Mouse (Mus musculus): ENCODE data around the gene Kdm8. TPM values are rescaled to one million over a fixed set of nuclear protein-coding genes. Genes with fewer than 3 reads are reported as not detected.

The Kdm8 gene
- polyA plus RNA-seq, 1 experiment: 3.1 TPM

- Histone ChIP-seq H3K4me3 (ENCODE audit: control insufficient read depth, low read depth, low read length) (no peak overlapping the region), H3K36me3 (ENCODE audit: control insufficient read depth, insufficient read depth, low read length) (no peaks in the 10 kb centered on the region), H3K27ac (ENCODE audit: control insufficient read depth, insufficient read depth, low read depth, low read length) (no peak overlapping the region), H3K4me1 (ENCODE audit: control insufficient read depth, insufficient read depth, low read length) (no peaks in the 10 kb centered on the region), H3K27me3 (ENCODE audit: control insufficient read depth, insufficient read depth, low read length) (no peaks in the 10 kb centered on the region)
- TF ChIP-seq CTCF (IDR thresholded peaks at IDR 0.05; ENCODE audit: control insufficient read depth, insufficient read depth, insufficient replicate concordance, low read depth, low read length) (no peak), POLR2A (IDR thresholded peaks at IDR 0.05; ENCODE audit: control insufficient read depth, low read depth, low read length) (no peak)
These were observed 55.7 kb downstream of the Kdm8 start for GRCm38 (mm10) chr7:125499927-125500868.

GRCm38 (mm10) chr7:125500879-125501278 lies 56.4 kb downstream of the Kdm8 start:
- no peak for TF ChIP-seq CTCF (IDR thresholded peaks at IDR 0.05; ENCODE audit: control insufficient read depth, insufficient read depth, insufficient replicate concordance, low read depth, low read length)
- no peak for TF ChIP-seq POLR2A (IDR thresholded peaks at IDR 0.05; ENCODE audit: control insufficient read depth, low read depth, low read length)
- no peaks in the 10 kb centered on the region for H3K36me3 ChIP-seq (ENCODE audit: control insufficient read depth, insufficient read depth, low read length)
- H3K27ac ChIP-seq (ENCODE audit: control insufficient read depth, insufficient read depth, low read depth, low read length): no peak overlapping the region
- no peak overlapping the region for H3K4me3 ChIP-seq (ENCODE audit: control insufficient read depth, low read depth, low read length)
- no peaks in the 10 kb centered on the region for H3K4me1 ChIP-seq (ENCODE audit: control insufficient read depth, insufficient read depth, low read length)
- no peaks in the 10 kb centered on the region for H3K27me3 ChIP-seq (ENCODE audit: control insufficient read depth, insufficient read depth, low read length)

- Histone ChIP-seq H3K27me3 (ENCODE audit: control insufficient read depth, insufficient read depth, low read length) (no peaks in the 10 kb centered on the region), H3K36me3 (ENCODE audit: control insufficient read depth, insufficient read depth, low read length) (no peaks in the 10 kb centered on the region), H3K27ac (ENCODE audit: control insufficient read depth, insufficient read depth, low read depth, low read length) (no peak overlapping the region), H3K4me3 (ENCODE audit: control insufficient read depth, low read depth, low read length) (no peak overlapping the region), H3K4me1 (ENCODE audit: control insufficient read depth, insufficient read depth, low read length) (no peaks in the 10 kb centered on the region)
- TF ChIP-seq POLR2A (IDR thresholded peaks at IDR 0.05; ENCODE audit: control insufficient read depth, low read depth, low read length) (no peak), CTCF (IDR thresholded peaks at IDR 0.05; ENCODE audit: control insufficient read depth, insufficient read depth, insufficient replicate concordance, low read depth, low read length) (no peak)
These were observed 59.1 kb downstream of the Kdm8 start for GRCm38 (mm10) chr7:125503374-125504092.

GRCm38 (mm10) chr7:125504618-125505017 lies 60.1 kb downstream of the Kdm8 start:
- Histone ChIP-seq H3K4me3 (ENCODE audit: control insufficient read depth, low read depth, low read length) (no peak overlapping the region), H3K27ac (ENCODE audit: control insufficient read depth, insufficient read depth, low read depth, low read length) (no peak overlapping the region), H3K36me3 (ENCODE audit: control insufficient read depth, insufficient read depth, low read length) (no peaks in the 10 kb centered on the region), H3K4me1 (ENCODE audit: control insufficient read depth, insufficient read depth, low read length) (no peaks in the 10 kb centered on the region), H3K27me3 (ENCODE audit: control insufficient read depth, insufficient read depth, low read length) (no peaks in the 10 kb centered on the region)
- TF ChIP-seq CTCF (IDR thresholded peaks at IDR 0.05; ENCODE audit: control insufficient read depth, insufficient read depth, insufficient replicate concordance, low read depth, low read length): no peak
- no peak for TF ChIP-seq POLR2A (IDR thresholded peaks at IDR 0.05; ENCODE audit: control insufficient read depth, low read depth, low read length)

GRCm38 (mm10) chr7:125505568-125505967 lies 61.1 kb downstream of the Kdm8 start:
- H3K4me3 ChIP-seq (ENCODE audit: control insufficient read depth, low read depth, low read length): no peak overlapping the region
- H3K27me3 ChIP-seq (ENCODE audit: control insufficient read depth, insufficient read depth, low read length): no peaks in the 10 kb centered on the region
- no peaks in the 10 kb centered on the region for H3K4me1 ChIP-seq (ENCODE audit: control insufficient read depth, insufficient read depth, low read length)
- TF ChIP-seq CTCF (IDR thresholded peaks at IDR 0.05; ENCODE audit: control insufficient read depth, insufficient read depth, insufficient replicate concordance, low read depth, low read length) (no peak), POLR2A (IDR thresholded peaks at IDR 0.05; ENCODE audit: control insufficient read depth, low read depth, low read length) (no peak)
- no peak overlapping the region for H3K27ac ChIP-seq (ENCODE audit: control insufficient read depth, insufficient read depth, low read depth, low read length)
- H3K36me3 ChIP-seq (ENCODE audit: control insufficient read depth, insufficient read depth, low read length): no peaks in the 10 kb centered on the region

GRCm38 (mm10) chr7:125507279-125507678 lies 62.8 kb downstream of the Kdm8 start:
- Histone ChIP-seq H3K4me1 (ENCODE audit: control insufficient read depth, insufficient read depth, low read length) (no peaks in the 10 kb centered on the region), H3K27me3 (ENCODE audit: control insufficient read depth, insufficient read depth, low read length) (no peaks in the 10 kb centered on the region), H3K4me3 (ENCODE audit: control insufficient read depth, low read depth, low read length) (no peak overlapping the region), H3K27ac (ENCODE audit: control insufficient read depth, insufficient read depth, low read depth, low read length) (no peak overlapping the region), H3K36me3 (ENCODE audit: control insufficient read depth, insufficient read depth, low read length) (no peaks in the 10 kb centered on the region)
- TF ChIP-seq POLR2A (IDR thresholded peaks at IDR 0.05; ENCODE audit: control insufficient read depth, low read depth, low read length) (no peak), CTCF (IDR thresholded peaks at IDR 0.05; ENCODE audit: control insufficient read depth, insufficient read depth, insufficient replicate concordance, low read depth, low read length) (no peak)

- Histone ChIP-seq H3K36me3 (ENCODE audit: control insufficient read depth, insufficient read depth, low read length) (no peaks in the 10 kb centered on the region), H3K27me3 (ENCODE audit: control insufficient read depth, insufficient read depth, low read length) (no peaks in the 10 kb centered on the region), H3K4me1 (ENCODE audit: control insufficient read depth, insufficient read depth, low read length) (no peaks in the 10 kb centered on the region), H3K4me3 (ENCODE audit: control insufficient read depth, low read depth, low read length) (no peak overlapping the region), H3K27ac (ENCODE audit: control insufficient read depth, insufficient read depth, low read depth, low read length) (no peak overlapping the region)
- no peak for TF ChIP-seq CTCF (IDR thresholded peaks at IDR 0.05; ENCODE audit: control insufficient read depth, insufficient read depth, insufficient replicate concordance, low read depth, low read length)
- no peak for TF ChIP-seq POLR2A (IDR thresholded peaks at IDR 0.05; ENCODE audit: control insufficient read depth, low read depth, low read length)
These were observed 67.0 kb downstream of the Kdm8 start for GRCm38 (mm10) chr7:125511432-125511831.

Measured in testis, adult 2 months (tissue).